Mouse (Mus musculus) urinary bladder, postnatal 14 days (tissue): Measurements from ENCODE around the gene 4930447C04Rik.

Source experiments
- DNase-seq: peaks from one replicate; pipeline ENCODE4 v3.0.0; 2021; ENCODE audit warnings: low spot score

4930447C04Rik gene

GRCm38 (mm10) chr12:72837302-72837701, 103.3 kb downstream of the 4930447C04Rik start:
- no peak for DNase-seq

GRCm38 (mm10) chr12:72835518-72836015, 105.0 kb downstream of the 4930447C04Rik start:
- DNase-seq: no peak

- DNase-seq: no peak
Measured at GRCm38 (mm10) chr12:72834773-72835517, 105.6 kb downstream of the 4930447C04Rik start.

- no peak for DNase-seq
Measured at GRCm38 (mm10) chr12:72831711-72832432, 108.7 kb downstream of the 4930447C04Rik start.
